Mouse (Mus musculus): Measurements from ENCODE around the gene Lrrc4. TPM values are rescaled to one million over a fixed set of nuclear protein-coding genes. Genes with fewer than 3 reads are reported as not detected.

Lrrc4 gene
- polyA plus RNA-seq, 1 experiment, result 0.53 TPM

DNA sequence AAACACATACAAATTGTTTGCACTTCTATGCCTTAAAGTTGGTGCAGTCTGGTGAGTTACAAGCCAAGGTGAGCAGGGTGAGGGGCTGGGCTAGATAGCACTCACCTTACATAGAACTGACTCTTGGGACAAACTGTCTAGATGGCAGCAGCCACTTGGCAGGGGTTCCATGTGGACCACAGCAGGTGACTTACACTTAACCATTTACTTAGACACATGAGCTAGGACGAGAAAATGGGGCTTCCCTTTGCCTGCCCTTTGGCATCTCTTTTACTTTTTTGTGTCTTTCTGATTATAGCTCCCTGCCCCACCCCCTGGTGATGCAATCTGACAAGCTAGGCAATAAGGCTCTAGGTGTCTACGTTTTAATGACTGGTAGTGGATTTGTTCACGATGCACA, 82.3 kb downstream of the Lrrc4 start:
- DNase-seq (ENCODE audit: low read depth in 1 of 2, low spot score in 2 of 2), result no peak
- H3K27me3 ChIP-seq (ENCODE audit: control insufficient read depth, insufficient read depth, low read length), result no peaks in the 10 kb centered on the region
- no peaks in the 10 kb centered on the region for H3K4me1 ChIP-seq (ENCODE audit: control insufficient read depth, insufficient read depth, insufficient read length)
- no peak overlapping the region for H3K4me3 ChIP-seq (ENCODE audit: extremely low read depth, insufficient read depth, insufficient read length)
- 88% methylated on average over 3 of the region's 3 CpGs for WGBS
- H3K36me3 ChIP-seq (ENCODE audit: control insufficient read depth, insufficient read depth, low read length), result peaks cover 7% of the 10 kb centered on the region; the same call in 1 of the 2 replicates
- no peak overlapping the region for H3K27ac ChIP-seq (ENCODE audit: insufficient read depth, low read length)
- TF ChIP-seq CTCF (IDR thresholded peaks at IDR 0.05; ENCODE audit: extremely low read depth, insufficient read depth, insufficient read length, insufficient replicate concordance), result no peak
- TF ChIP-seq POLR2A (IDR thresholded peaks at IDR 0.05; ENCODE audit: low read depth, low read length), result no peak

DNA sequence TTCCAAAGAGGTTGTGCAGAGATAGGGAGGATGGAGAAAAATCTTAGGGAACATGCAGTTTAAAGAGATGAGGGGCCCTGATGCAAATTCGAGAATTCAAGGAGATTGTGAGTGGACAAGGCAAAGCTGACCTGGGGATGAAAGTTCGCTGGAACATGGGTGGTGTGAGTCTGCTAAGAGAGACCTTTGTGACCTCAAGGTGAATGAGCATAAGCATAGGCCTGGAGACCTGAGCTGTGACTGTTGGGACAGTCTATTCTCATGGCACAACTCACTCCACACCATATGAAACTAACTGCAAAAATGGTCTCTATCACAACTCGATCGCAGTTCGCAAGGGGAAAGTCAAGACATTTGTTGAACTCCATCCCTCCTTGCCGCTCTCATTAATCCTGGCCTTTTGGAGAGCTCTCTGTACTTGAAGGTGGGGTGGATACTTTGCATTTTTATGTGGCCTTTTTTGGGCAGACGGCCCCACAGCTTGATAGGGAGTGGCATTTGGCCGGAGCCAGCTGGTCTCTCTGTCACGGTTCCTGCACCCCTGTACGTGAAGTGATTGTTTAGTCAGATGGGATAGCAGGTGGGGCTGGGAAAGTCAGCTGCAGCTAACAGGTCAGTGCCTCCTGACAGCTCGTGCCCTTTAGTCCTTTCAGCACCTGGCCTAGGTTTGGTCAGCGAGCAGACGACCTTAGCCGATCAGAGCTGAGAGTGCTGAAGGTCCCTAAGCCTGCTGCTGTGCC, 83.4 kb downstream of the Lrrc4 start:
- 95% methylated on average over 14 of the region's 14 CpGs for WGBS
- no peaks in the 10 kb centered on the region for H3K27me3 ChIP-seq (ENCODE audit: control insufficient read depth, insufficient read depth, low read length)
- no peaks in the 10 kb centered on the region for H3K4me1 ChIP-seq (ENCODE audit: control insufficient read depth, insufficient read depth, insufficient read length)
- TF ChIP-seq CTCF (IDR thresholded peaks at IDR 0.05; ENCODE audit: extremely low read depth, insufficient read depth, insufficient read length, insufficient replicate concordance) (no peak), POLR2A (IDR thresholded peaks at IDR 0.05; ENCODE audit: low read depth, low read length) (no peak)
- peaks cover 7% of the 10 kb centered on the region; the same call in 1 of the 2 replicates for H3K36me3 ChIP-seq (ENCODE audit: control insufficient read depth, insufficient read depth, low read length)
- H3K27ac ChIP-seq (ENCODE audit: insufficient read depth, low read length), result no peak overlapping the region
- H3K4me3 ChIP-seq (ENCODE audit: extremely low read depth, insufficient read depth, insufficient read length), result no peak overlapping the region
- no peak for DNase-seq (ENCODE audit: low read depth in 1 of 2, low spot score in 2 of 2)

- no peaks in the 10 kb centered on the region for H3K27me3 ChIP-seq (ENCODE audit: control insufficient read depth, insufficient read depth, low read length)
- whole genome bisulfite sequencing, result 88% methylated on average over 5 of the region's 5 CpGs
Observed at GRCm38 (mm10) chr6:28747025-28747424, 84.5 kb downstream of the Lrrc4 start.

GRCm38 (mm10) chr6:28745864-28746263, 85.7 kb downstream of the Lrrc4 start:
- Histone ChIP-seq H3K36me3 (ENCODE audit: control insufficient read depth, insufficient read depth, low read length) (peaks cover 7% of the 10 kb centered on the region; the same call in 1 of the 2 replicates), H3K27ac (ENCODE audit: insufficient read depth, low read length) (no peak overlapping the region), H3K4me1 (ENCODE audit: control insufficient read depth, insufficient read depth, insufficient read length) (no peaks in the 10 kb centered on the region), H3K4me3 (ENCODE audit: extremely low read depth, insufficient read depth, insufficient read length) (no peak overlapping the region), H3K27me3 (ENCODE audit: control insufficient read depth, insufficient read depth, low read length) (no peaks in the 10 kb centered on the region)
- 95% methylated on average over 7 of the region's 7 CpGs for WGBS
- no peak for DNase-seq (ENCODE audit: low read depth in 1 of 2, low spot score in 2 of 2)
- TF ChIP-seq POLR2A (IDR thresholded peaks at IDR 0.05; ENCODE audit: low read depth, low read length), result no peak
- TF ChIP-seq CTCF (IDR thresholded peaks at IDR 0.05; ENCODE audit: extremely low read depth, insufficient read depth, insufficient read length, insufficient replicate concordance), result no peak

More at GRCm38 (mm10) chr6:28747025-28747424, 84.5 kb downstream of the Lrrc4 start:
- H3K27ac ChIP-seq (ENCODE audit: insufficient read depth, low read length), result no peak overlapping the region
- DNase-seq (ENCODE audit: low read depth in 1 of 2, low spot score in 2 of 2), result no peak
- no peaks in the 10 kb centered on the region for H3K4me1 ChIP-seq (ENCODE audit: control insufficient read depth, insufficient read depth, insufficient read length)
- no peak for TF ChIP-seq POLR2A (IDR thresholded peaks at IDR 0.05; ENCODE audit: low read depth, low read length)
- TF ChIP-seq CTCF (IDR thresholded peaks at IDR 0.05; ENCODE audit: extremely low read depth, insufficient read depth, insufficient read length, insufficient replicate concordance), result no peak
- no peak overlapping the region for H3K4me3 ChIP-seq (ENCODE audit: extremely low read depth, insufficient read depth, insufficient read length)
- peaks cover 7% of the 10 kb centered on the region; the same call in 1 of the 2 replicates for H3K36me3 ChIP-seq (ENCODE audit: control insufficient read depth, insufficient read depth, low read length)

DNA sequence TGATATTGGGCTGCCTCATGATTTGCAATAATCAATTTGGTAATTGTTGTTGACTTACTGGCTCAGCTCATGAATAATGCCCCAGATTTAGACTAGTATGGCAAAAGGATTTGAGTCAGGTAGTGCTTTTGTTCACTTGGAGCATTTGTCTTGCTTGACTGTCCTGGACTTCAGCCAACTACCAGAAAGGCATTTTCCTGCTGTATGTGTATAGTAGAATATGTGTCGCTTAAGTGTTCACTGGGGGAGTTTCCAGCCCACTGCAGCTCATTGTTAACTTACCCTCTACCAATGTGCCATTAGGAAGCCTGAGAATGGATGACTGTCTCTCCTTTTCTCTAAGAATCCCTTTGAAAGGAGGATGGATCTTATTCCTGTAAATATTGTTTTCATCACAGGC, 88.0 kb downstream of the Lrrc4 start:
- no peaks in the 10 kb centered on the region for H3K4me1 ChIP-seq (ENCODE audit: control insufficient read depth, insufficient read depth, insufficient read length)
- 87% methylated on average over 1 of the region's 1 CpGs for WGBS
- H3K36me3 ChIP-seq (ENCODE audit: control insufficient read depth, insufficient read depth, low read length), result peaks cover 7% of the 10 kb centered on the region; the same call in 1 of the 2 replicates
- no peak for TF ChIP-seq CTCF (IDR thresholded peaks at IDR 0.05; ENCODE audit: extremely low read depth, insufficient read depth, insufficient read length, insufficient replicate concordance)
- no peak for TF ChIP-seq POLR2A (IDR thresholded peaks at IDR 0.05; ENCODE audit: low read depth, low read length)
- no peak for DNase-seq (ENCODE audit: low read depth in 1 of 2, low spot score in 2 of 2)
- H3K27me3 ChIP-seq (ENCODE audit: control insufficient read depth, insufficient read depth, low read length), result no peaks in the 10 kb centered on the region
- H3K4me3 ChIP-seq (ENCODE audit: extremely low read depth, insufficient read depth, insufficient read length), result no peak overlapping the region
- H3K27ac ChIP-seq (ENCODE audit: insufficient read depth, low read length), result no peak overlapping the region

DNA sequence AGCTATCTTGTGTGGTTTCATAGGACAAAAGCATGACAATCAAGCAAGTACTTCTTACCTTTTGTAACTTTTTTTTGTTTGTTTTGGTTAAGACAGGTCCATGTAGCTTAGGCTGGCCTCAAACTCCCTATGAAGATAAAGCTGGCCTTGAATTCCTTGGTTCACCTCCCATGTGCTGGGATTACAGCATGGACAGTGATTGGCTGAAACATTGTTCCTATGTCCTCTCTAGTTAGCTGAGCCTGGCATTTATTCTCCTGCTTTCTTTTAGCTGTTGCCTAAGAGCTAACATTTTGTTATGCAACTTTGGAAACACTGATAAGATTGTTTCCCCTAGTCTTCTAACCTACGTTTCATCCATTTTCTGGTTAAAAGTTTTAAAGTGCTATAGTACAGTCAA, 93.9 kb downstream of the Lrrc4 start:
- Histone ChIP-seq H3K27me3 (ENCODE audit: control insufficient read depth, insufficient read depth, low read length) (no peaks in the 10 kb centered on the region), H3K4me1 (ENCODE audit: control insufficient read depth, insufficient read depth, insufficient read length) (no peaks in the 10 kb centered on the region), H3K36me3 (ENCODE audit: control insufficient read depth, insufficient read depth, low read length) (no peaks in the 10 kb centered on the region), H3K27ac (ENCODE audit: insufficient read depth, low read length) (no peak overlapping the region), H3K4me3 (ENCODE audit: extremely low read depth, insufficient read depth, insufficient read length) (no peak overlapping the region)
- WGBS, result 82% methylated on average over 1 of the region's 1 CpGs
- no peak for DNase-seq (ENCODE audit: low read depth in 1 of 2, low spot score in 2 of 2)
- TF ChIP-seq CTCF (IDR thresholded peaks at IDR 0.05; ENCODE audit: extremely low read depth, insufficient read depth, insufficient read length, insufficient replicate concordance), result no peak
- TF ChIP-seq POLR2A (IDR thresholded peaks at IDR 0.05; ENCODE audit: low read depth, low read length), result no peak

DNA sequence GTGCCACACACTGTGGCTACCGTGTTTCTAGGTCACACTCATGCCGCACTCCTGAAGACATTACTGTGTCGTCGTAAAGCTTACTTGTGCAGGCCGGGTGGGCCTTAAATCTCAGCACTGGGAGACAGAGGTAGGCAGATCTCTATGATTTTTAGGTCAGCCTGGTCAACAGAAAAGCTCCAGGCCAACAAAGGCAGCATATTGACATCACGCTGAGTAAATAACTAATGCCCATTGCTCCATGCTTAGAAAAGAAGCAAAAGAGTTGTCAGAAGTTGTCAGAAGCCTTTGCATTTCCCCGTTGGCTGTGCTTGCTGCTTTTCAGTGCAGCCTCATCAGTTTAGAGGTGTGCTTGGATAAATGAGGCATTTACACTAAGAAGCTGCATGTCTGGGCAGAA, 94.9 kb downstream of the Lrrc4 start:
- H3K4me1 ChIP-seq (ENCODE audit: control insufficient read depth, insufficient read depth, insufficient read length), result no peaks in the 10 kb centered on the region
- H3K4me3 ChIP-seq (ENCODE audit: extremely low read depth, insufficient read depth, insufficient read length), result no peak overlapping the region
- no peak overlapping the region for H3K27ac ChIP-seq (ENCODE audit: insufficient read depth, low read length)
- H3K27me3 ChIP-seq (ENCODE audit: control insufficient read depth, insufficient read depth, low read length), result no peaks in the 10 kb centered on the region
- TF ChIP-seq CTCF (IDR thresholded peaks at IDR 0.05; ENCODE audit: extremely low read depth, insufficient read depth, insufficient read length, insufficient replicate concordance) (no peak), POLR2A (IDR thresholded peaks at IDR 0.05; ENCODE audit: low read depth, low read length) (no peak)
- no peak for DNase-seq (ENCODE audit: low read depth in 1 of 2, low spot score in 2 of 2)
- H3K36me3 ChIP-seq (ENCODE audit: control insufficient read depth, insufficient read depth, low read length), result no peaks in the 10 kb centered on the region
- WGBS, result 96% methylated on average over 7 of the region's 7 CpGs
